ENCODE assay signal across 9 mouse cellular contexts in the genomic region with DNA sequence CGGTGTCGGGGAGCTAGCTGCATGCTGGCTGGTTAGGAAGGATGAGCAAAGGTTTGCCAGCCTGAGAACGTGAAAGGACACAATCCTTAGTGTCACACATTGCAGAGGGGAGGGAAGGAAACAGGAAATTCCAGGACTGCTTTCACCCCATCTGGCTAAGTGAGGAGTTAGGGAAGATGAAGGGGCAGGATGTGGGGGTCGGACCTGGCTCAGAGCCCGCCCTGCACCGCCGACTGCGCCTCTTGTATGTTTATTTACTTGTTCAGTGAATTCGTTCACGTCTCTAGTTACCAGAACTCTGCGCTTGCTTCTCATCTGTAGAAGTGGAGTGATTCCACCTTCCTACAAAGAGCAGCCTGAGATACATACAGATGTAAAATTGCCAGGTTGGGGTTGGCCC. TPM values are rescaled to one million over a fixed set of nuclear protein-coding genes. Genes with fewer than 3 reads are reported as not detected.
DNase-seq lines count a peak whose midpoint lies in the region; ATAC-seq and TF ChIP-seq lines count a peak whose summit lies in the region.
"Had no signal": no experiment of that assay in that cellular context is flagged by ENCODE, and none has a peak within 500 bp of the region (broad histone marks: within the 10 kb centered on the region; RNA-seq: fewer than 3 reads in every experiment).

No protein-coding gene starts in this region.

- TF ChIP-seq POLR2A in heart, adult 2 months (IDR thresholded peaks at IDR 0.05; ENCODE audit: insufficient read depth, low read depth, low read length), result no peak

- no peaks in the 10 kb centered on the region for H3K9me3 ChIP-seq in embryonic facial prominence, embryonic 11.5 days (replicated peaks; ENCODE audit: control insufficient read depth, low read length)
- H3K9me3 ChIP-seq in kidney, embryonic 16.5 days (ENCODE audit: low read length), result no peaks in the 10 kb centered on the region
- H3K9me3 ChIP-seq: midbrain, embryonic 12.5 days had no signal

- no peak overlapping the region for H3K9ac ChIP-seq in heart, adult 2 months (ENCODE audit: low read depth, low read length)
- H3K9ac ChIP-seq in embryonic facial prominence, embryonic 11.5 days (replicated peaks; ENCODE audit: low read length), result no peak overlapping the region
- H3K9ac ChIP-seq in kidney, embryonic 16.5 days (replicated peaks; ENCODE audit: low read length), result peak overlapping the region; percentile 45
- H3K9ac ChIP-seq: midbrain, embryonic 12.5 days had no signal

- WGBS in heart, adult 2 months, result 37% methylated on average over 11 of the region's 11 CpGs
- 38% methylated on average over 11 of the region's 11 CpGs for WGBS in embryonic facial prominence, embryonic 11.5 days
- 10% methylated on average over 11 of the region's 11 CpGs for WGBS in kidney, embryonic 16.5 days

- H3K27ac ChIP-seq in heart, adult 2 months, result peak overlapping the region; percentile 51; the same call in 1 of the 2 replicates
- H3K27ac ChIP-seq in embryonic facial prominence, embryonic 11.5 days (replicated peaks; ENCODE audit: low read depth, low read length), result no peak overlapping the region
- H3K27ac ChIP-seq in kidney, embryonic 16.5 days (ENCODE audit: low read length), result peak overlapping the region; percentile 88
- H3K27ac ChIP-seq: midbrain, embryonic 12.5 days had no signal

- TF ChIP-seq CTCF in heart, adult 2 months (IDR thresholded peaks at IDR 0.05), result no peak

- TF ChIP-seq EP300 in heart, adult 2 months (IDR thresholded peaks at IDR 0.05; ENCODE audit: insufficient read depth, low read depth, low read length), result no peak

- no peak overlapping the region for H3K4me3 ChIP-seq in heart, adult 2 months
- no peak overlapping the region for H3K4me3 ChIP-seq in embryonic facial prominence, embryonic 11.5 days (ENCODE audit: low read depth, low read length)
- no peak overlapping the region for H3K4me3 ChIP-seq in kidney, embryonic 16.5 days (ENCODE audit: low read length)
- H3K4me3 ChIP-seq: midbrain, embryonic 12.5 days had no signal

- intact Hi-C loops in heart, adult 2 months (cut with DNase I), result no loop called here
- intact Hi-C loops in heart, postnatal 36 days (cut with DNase I), result no loop called here

- H3K27me3 ChIP-seq in heart, adult 2 months (ENCODE audit: control insufficient read depth, insufficient read depth, low read length), result no peaks in the 10 kb centered on the region
- H3K27me3 ChIP-seq in embryonic facial prominence, embryonic 11.5 days (ENCODE audit: control insufficient read depth, insufficient read depth, low read length), result no peaks in the 10 kb centered on the region
- H3K27me3 ChIP-seq in kidney, embryonic 16.5 days (ENCODE audit: insufficient read depth, low read length), result no peaks in the 10 kb centered on the region
- H3K27me3 ChIP-seq: midbrain, embryonic 12.5 days had no signal

- H3K36me3 ChIP-seq in heart, adult 2 months (ENCODE audit: control insufficient read depth, insufficient read depth, low read length), result no peaks in the 10 kb centered on the region
- H3K36me3 ChIP-seq in embryonic facial prominence, embryonic 11.5 days (replicated peaks; ENCODE audit: control insufficient read depth, insufficient read depth, low read depth, low read length), result peaks cover 8% of the 10 kb centered on the region
- H3K36me3 ChIP-seq in kidney, embryonic 16.5 days (ENCODE audit: insufficient read depth, low read length), result peaks cover 37% of the 10 kb centered on the region

- H3K4me1 ChIP-seq in heart, adult 2 months (ENCODE audit: control insufficient read depth, insufficient read depth, low read length), result peaks cover 6% of the 10 kb centered on the region
- peaks cover 2% of the 10 kb centered on the region; the same call in 1 of the 2 replicates for H3K4me1 ChIP-seq in embryonic facial prominence, embryonic 11.5 days (ENCODE audit: control insufficient read depth, insufficient read depth, low read length)
- H3K4me1 ChIP-seq in kidney, embryonic 16.5 days (ENCODE audit: insufficient read depth, low read length), result peaks cover 41% of the 10 kb centered on the region

- no peaks in the 10 kb centered on the region for H3K79me2 ChIP-seq in heart, adult 2 months (replicated peaks; ENCODE audit: control insufficient read depth, insufficient read depth, low read length)

- ATAC-seq in embryonic facial prominence, embryonic 11.5 days (replicated peaks; ENCODE audit: insufficient number of reproducible peaks, low FRiP score, low TSS enrichment, low read depth), result no peak
- peak; percentile 69 for ATAC-seq in kidney, embryonic 16.5 days (ENCODE audit: low FRiP score, low TSS enrichment)

- no peak for DNase-seq in heart, adult 2 months
- DNase-seq in heart, postnatal 36 days, result no peak
- peak; percentile 49 for DNase-seq in embryonic facial prominence, embryonic 11.5 days (ENCODE audit: low spot score)
- peak; percentile 45 for DNase-seq in lung, postnatal 25 days (ENCODE audit: low spot score)
- no peak for DNase-seq in frontal cortex, postnatal 14 days (ENCODE audit: low spot score in 2 of 2)
- DNase-seq in B cell, adult 2 months, result no peak
- no peak for DNase-seq in retina, embryonic 14.5 days (ENCODE audit: low spot score)

- H3K4me2 ChIP-seq in embryonic facial prominence, embryonic 11.5 days (ENCODE audit: low read depth, low read length), result no peak overlapping the region
- peak overlapping the region; percentile 24 for H3K4me2 ChIP-seq in kidney, embryonic 16.5 days (replicated peaks; ENCODE audit: low read depth, low read length)
- H3K4me2 ChIP-seq: midbrain, embryonic 12.5 days had no signal

RNA-seq across cellular contexts. Expression of gene Eva1b, which starts 17.0 kb away (rescaled TPM):
- 10 to 100 TPM in 1 of 2 experiments, 1 to 10 TPM in 1; 9.5 to 11.9 TPM for total RNA-seq in heart, adult 2 months (2021)
- 15.2 and 19.7 TPM in 2 replicates for polyA plus RNA-seq in heart, adult 2 months (2012; rRNA removed)
- 10 to 100 TPM; 15.7 to 16.2 TPM for total RNA-seq in heart, postnatal 36 days (2021)
- polyA plus RNA-seq in embryonic facial prominence, embryonic 11.5 days (2014; fragmentation: Nextera tagmentation; extraction: Ambion mirVana), result 48.9 and 51.0 TPM in 2 replicates
- 99.9 and 103 TPM in 2 replicates for polyA plus RNA-seq in kidney, embryonic 16.5 days (2015; fragmentation: Nextera tagmentation; extraction: Ambion mirVana)

RNA-seq across cellular contexts. Expression of gene Stk40, which starts 26.7 kb away (rescaled TPM):
- 10 to 100 TPM; 41.6 to 53.8 TPM for total RNA-seq in heart, adult 2 months (2021)
- 36.3 and 36.7 TPM in 2 replicates for polyA plus RNA-seq in heart, adult 2 months (2012; rRNA removed)
- total RNA-seq in heart, postnatal 36 days (2021), result 10 to 100 TPM; 33.6 to 41.5 TPM
- polyA plus RNA-seq in embryonic facial prominence, embryonic 11.5 days (2014; fragmentation: Nextera tagmentation; extraction: Ambion mirVana), result 22.7 and 23.8 TPM in 2 replicates
- polyA plus RNA-seq in kidney, embryonic 16.5 days (2015; fragmentation: Nextera tagmentation; extraction: Ambion mirVana), result 43.9 and 44.5 TPM in 2 replicates

RNA-seq across cellular contexts. Expression of gene Sh3d21, which starts 32.8 kb away (rescaled TPM):
- total RNA-seq in heart, adult 2 months (2021), result 1 to 10 TPM; 1.5 to 2.7 TPM
- 1.9 and 2.0 TPM in 2 replicates for polyA plus RNA-seq in heart, adult 2 months (2012; rRNA removed)
- total RNA-seq in heart, postnatal 36 days (2021), result 1 to 10 TPM; 2.4 to 3.6 TPM
- polyA plus RNA-seq in embryonic facial prominence, embryonic 11.5 days (2014; fragmentation: Nextera tagmentation; extraction: Ambion mirVana), result 4.7 and 5.0 TPM in 2 replicates
- polyA plus RNA-seq in kidney, embryonic 16.5 days (2015; fragmentation: Nextera tagmentation; extraction: Ambion mirVana), result 9.1 and 10.5 TPM in 2 replicates

RNA-seq across cellular contexts. Expression of gene Lsm10, which starts 34.1 kb away (rescaled TPM):
- total RNA-seq in heart, adult 2 months (2021), result 10 to 100 TPM; 17.0 to 18.9 TPM
- polyA plus RNA-seq in heart, adult 2 months (2012; rRNA removed), result 33.1 and 33.8 TPM in 2 replicates
- total RNA-seq in heart, postnatal 36 days (2021), result 10 to 100 TPM; 14.5 to 16.4 TPM
- 46.1 and 47.0 TPM in 2 replicates for polyA plus RNA-seq in embryonic facial prominence, embryonic 11.5 days (2014; fragmentation: Nextera tagmentation; extraction: Ambion mirVana)
- polyA plus RNA-seq in kidney, embryonic 16.5 days (2015; fragmentation: Nextera tagmentation; extraction: Ambion mirVana), result 55.3 and 59.3 TPM in 2 replicates

Comparison
In these comparisons a context has a peak if more than half of its experiments do, and no peak if none do; other contexts are left out.
1. DNase-seq: peak in embryonic facial prominence, embryonic 11.5 days (single experiment) and lung, postnatal 25 days (single experiment); none in heart, adult 2 months (0 of 2), heart, postnatal 36 days (0 of 2), frontal cortex, postnatal 14 days (0 of 2), B cell, adult 2 months (0 of 2) and retina, embryonic 14.5 days (single experiment).